Mouse (Mus musculus): ENCODE measurements at regions not wholly inside any gene's neighbourhood (a gene's known extent, or its start where the extent isn't known, plus 50 kb on each side); places are given as distances from the start of the nearest gene placed in this dataset.

GRCm38 (mm10) chr14:76936671-76937070, 99.9 kb upstream of the Ccdc122 start:
- TF ChIP-seq CTCF (IDR thresholded peaks at IDR 0.05) (no peak), EP300 (IDR thresholded peaks at IDR 0.05) (peak; percentile 33; the same call in 1 of the 2 replicates)
